Mouse (Mus musculus): Measurements from ENCODE around the gene D430041D05Rik.

DNA sequence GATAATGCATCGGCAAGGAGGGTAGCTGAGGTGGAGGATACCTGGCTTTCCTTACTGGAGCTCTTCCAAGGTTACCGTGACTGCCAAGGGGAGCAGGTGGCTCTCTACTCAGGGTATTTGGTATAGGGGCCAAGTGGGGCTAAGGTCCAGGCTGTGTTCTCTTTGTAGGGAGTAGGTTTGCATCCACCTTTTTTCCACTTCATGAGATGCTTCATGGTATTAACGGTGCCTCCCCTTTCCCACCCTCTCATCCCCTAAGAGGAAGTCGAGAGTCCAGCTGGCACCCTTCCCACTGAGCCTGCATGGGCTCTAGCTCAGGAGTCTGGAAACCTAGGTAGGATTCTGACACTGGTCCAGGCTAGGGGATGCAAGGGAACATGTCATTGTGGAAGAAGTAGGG is 257.5 kb downstream of the D430041D05Rik start:
- TF ChIP-seq HCFC1 (IDR thresholded peaks at IDR 0.05; ENCODE audit: borderline replicate concordance, insufficient read depth, low read length) (no peak), ZC3H11A (IDR thresholded peaks at IDR 0.05; ENCODE audit: borderline replicate concordance, low read depth, low read length) (no peak)

All from ES-E14 (cell line).